Mouse (Mus musculus) megakaryocyte, adult 5-6 weeks (primary cell): Measurements from ENCODE around the gene Agap1. TPM values are rescaled to one million over a fixed set of nuclear protein-coding genes. Genes with fewer than 3 reads are reported as not detected.

Experiments
- ATAC-seq: 2 replicates; pipeline ENCODE4 v1.8.0; 2016; ENCODE audit warnings: mild to moderate bottlenecking, inconsistent platforms; ENCODE audit not compliant: poor library complexity, severe bottlenecking
- total RNA-seq, 2 experiments: library from RNA; stranded (forward) in 1 of 2; stranded (reverse) in 1 of 2; fragments of 153-499, 151-499 nt in 1 of 2; fragments of 221-1000, 200-1000 nt in 1 of 2; gene quantifications; 2 replicates each; pipeline versions ENCODE4 v1.2.3 to v1.2.4; 2015 to 2017

The Agap1 gene
- total RNA-seq, 2 experiments from 2014 or later: 4.0 to 7.9 TPM

GRCm38 (mm10) chr1:89701162-89701730, 246.6 kb downstream of the Agap1 start:
- no peak for ATAC-seq

- no peak for ATAC-seq
Observed at GRCm38 (mm10) chr1:89703294-89703693, 248.7 kb downstream of the Agap1 start.

- ATAC-seq: no peak
Observed at GRCm38 (mm10) chr1:89705670-89706069, 251.1 kb downstream of the Agap1 start.

- ATAC-seq: no peak
Observed at GRCm38 (mm10) chr1:89706862-89707261, 252.3 kb downstream of the Agap1 start.

GRCm38 (mm10) chr1:89707756-89708480, 253.3 kb downstream of the Agap1 start:
- ATAC-seq: no peak

GRCm38 (mm10) chr1:89709824-89710223, 255.2 kb downstream of the Agap1 start:
- ATAC-seq: no peak

- ATAC-seq: no peak
Observed at GRCm38 (mm10) chr1:89713681-89714080, 259.1 kb downstream of the Agap1 start.

GRCm38 (mm10) chr1:89714165-89714980, 259.8 kb downstream of the Agap1 start:
- ATAC-seq: no peak

GRCm38 (mm10) chr1:89716234-89716633, 261.6 kb downstream of the Agap1 start:
- ATAC-seq: peak; percentile 70; the same call in 1 of the 2 replicates

- no peak for ATAC-seq
Observed at GRCm38 (mm10) chr1:89717100-89717499, 262.5 kb downstream of the Agap1 start.

- ATAC-seq: 0 out of 2 replicates have a peak, but pooled peaks have one; percentile 37
Observed at GRCm38 (mm10) chr1:89718782-89719403, 264.3 kb downstream of the Agap1 start.

- no peak for ATAC-seq
Observed at GRCm38 (mm10) chr1:89724141-89724540, 269.5 kb downstream of the Agap1 start.

- ATAC-seq: no peak
Observed at GRCm38 (mm10) chr1:89724555-89724954, 269.9 kb downstream of the Agap1 start.

GRCm38 (mm10) chr1:89724957-89725356, 270.4 kb downstream of the Agap1 start:
- ATAC-seq: no peak

- no peak for ATAC-seq
Observed at GRCm38 (mm10) chr1:89728481-89728880, 273.9 kb downstream of the Agap1 start.

- ATAC-seq: no peak
Observed at GRCm38 (mm10) chr1:89730589-89731195, 276.1 kb downstream of the Agap1 start.

- ATAC-seq: no peak
Observed at GRCm38 (mm10) chr1:89734368-89734767, 279.8 kb downstream of the Agap1 start.

GRCm38 (mm10) chr1:89735146-89735545, 280.5 kb downstream of the Agap1 start:
- ATAC-seq: no peak

- ATAC-seq: no peak
Observed at GRCm38 (mm10) chr1:89736021-89736420, 281.4 kb downstream of the Agap1 start.

GRCm38 (mm10) chr1:89739067-89739774, 284.6 kb downstream of the Agap1 start:
- ATAC-seq: no peak
